Mouse (Mus musculus) liver, embryonic 16.5 days (tissue): Measurements from ENCODE around the gene Nxph4. TPM values are rescaled to one million over a fixed set of nuclear protein-coding genes. Genes with fewer than 3 reads are reported as not detected.

Experiments used
- ATAC-seq: fragments of 200-750 bp; cut with Nextera tagmentation; 2 replicates; pipeline ENCODE4 v1.8.0; 2017; ENCODE audit warnings: low read depth, mild to moderate bottlenecking, moderate number of reproducible peaks, moderate library complexity
- H3K27ac ChIP-seq: fragments of 300-500 bp; sonication (generic); 2 replicates; pipeline ENCODE4 v1.5.1; 2014; ENCODE audit warnings: mild to moderate bottlenecking, low read length
- H3K27me3 ChIP-seq: fragments of 300-500 bp; sonication (generic); 2 replicates; pipeline ENCODE4 v1.6.1; 2014; ENCODE audit warnings: low read depth, low read length, mixed read lengths; ENCODE audit not compliant: control insufficient read depth, insufficient read depth
- H3K36me3 ChIP-seq: fragments of 300-500 bp; sonication (generic); 2 replicates; pipeline ENCODE4 v1.6.1; 2014; ENCODE audit warnings: mild to moderate bottlenecking; ENCODE audit not compliant: control insufficient read depth, insufficient read depth
- H3K4me1 ChIP-seq: fragments of 300-500 bp; sonication (generic); 2 replicates; pipeline ENCODE4 v1.6.1; 2014; ENCODE audit warnings: low read depth, low read length, mixed read lengths; ENCODE audit not compliant: control insufficient read depth
- H3K4me2 ChIP-seq: fragments of 300-500 bp; sonication (generic); 2 replicates; pipeline ENCODE4 v1.6.1; 2014; ENCODE audit warnings: low read depth, low read length, mixed read lengths
- H3K4me3 ChIP-seq: fragments of 300-500 bp; sonication (generic); 2 replicates; pipeline ENCODE4 v1.5.1; 2014; ENCODE audit warnings: low read depth, mild to moderate bottlenecking, low read length
- H3K9ac ChIP-seq: fragments of 300-500 bp; sonication (generic); 2 replicates; pipeline ENCODE4 v1.6.1; 2014; ENCODE audit warnings: low read depth, low read length
- H3K9me3 ChIP-seq: fragments of 300-500 bp; sonication (generic); replicated peaks from 2 replicates; pipeline ENCODE4 v1.6.1; 2016; ENCODE audit warnings: low read length; ENCODE audit not compliant: control insufficient read depth
- WGBS: fragments of 180-500 bp; shearing (Covaris S2); extraction: QIAGEN DNeasy Blood & Tissue Kit; methylation state at CpG from one replicate; pipeline ENCODE4 v1.1.7; 2014; ENCODE audit not compliant: insufficient replicate concordance; 5-methylcytosine and 5-hydroxymethylcytosine counted together
- polyA plus RNA-seq: library from polyadenylated mRNA; unstranded; fragments of >200 nt; fragmentation: Nextera tagmentation; extraction: Ambion mirVana; gene quantifications from 2 replicates; pipeline ENCODE4 v1.2.1, GENCODE M21; 2015

Gene Nxph4
- polyA plus RNA-seq, 1 experiment from 2014 or later: 0.14 TPM

- Histone ChIP-seq H3K4me2 (peak overlapping the region; percentile 80), H3K9ac (peak overlapping the region; percentile 79), H3K36me3 (peaks cover 36% of the 10 kb centered on the region), H3K27ac (peak overlapping the region; percentile 90), H3K4me3 (peak overlapping the region; percentile 72), H3K9me3 (no peaks in the 10 kb centered on the region), H3K27me3 (peaks cover 34% of the 10 kb centered on the region), H3K4me1 (peaks cover 33% of the 10 kb centered on the region)
- 2% methylated on average over 12 of the region's 12 CpGs for WGBS
- ATAC-seq: peak; percentile 65
Observed at GRCm38 (mm10) chr10:127521611-127522080, 12.7 kb downstream of the Nxph4 start.

GRCm38 (mm10) chr10:127520714-127521357 lies 13.5 kb downstream of the Nxph4 start:
- H3K27me3 ChIP-seq: peaks cover 26% of the 10 kb centered on the region

GRCm38 (mm10) chr10:127519903-127520713 lies 14.3 kb downstream of the Nxph4 start:
- Histone ChIP-seq H3K27me3 (peaks cover 23% of the 10 kb centered on the region), H3K9ac (peak overlapping the region; percentile 79), H3K9me3 (no peaks in the 10 kb centered on the region), H3K4me1 (peaks cover 42% of the 10 kb centered on the region), H3K36me3 (peaks cover 36% of the 10 kb centered on the region), H3K27ac (peak overlapping the region; percentile 90), H3K4me3 (peak overlapping the region; percentile 72), H3K4me2 (peak overlapping the region; percentile 80)
- 85% methylated on average over 37 of the region's 37 CpGs for WGBS
- no peak for ATAC-seq

More at GRCm38 (mm10) chr10:127520714-127521357, 13.5 kb downstream of the Nxph4 start:
- H3K4me3 ChIP-seq: peak overlapping the region; percentile 72
- H3K27ac ChIP-seq: peak overlapping the region; percentile 90
- H3K4me2 ChIP-seq: peak overlapping the region; percentile 80
- H3K36me3 ChIP-seq: peaks cover 36% of the 10 kb centered on the region
- peak overlapping the region; percentile 79 for H3K9ac ChIP-seq
- H3K4me1 ChIP-seq: peaks cover 35% of the 10 kb centered on the region
- peak; percentile 17 for ATAC-seq
- no peaks in the 10 kb centered on the region for H3K9me3 ChIP-seq
- 68% methylated on average over 20 of the region's 20 CpGs for WGBS

- peaks cover 36% of the 10 kb centered on the region for H3K36me3 ChIP-seq
- H3K27ac ChIP-seq: no peak overlapping the region
- H3K4me2 ChIP-seq: no peak overlapping the region
- no peak overlapping the region for H3K4me3 ChIP-seq
- no peak overlapping the region for H3K9ac ChIP-seq
- 91% methylated on average over 26 of the region's 26 CpGs for WGBS
- no peaks in the 10 kb centered on the region for H3K9me3 ChIP-seq
- no peak for ATAC-seq
- peaks cover 19% of the 10 kb centered on the region for H3K27me3 ChIP-seq
- peaks cover 52% of the 10 kb centered on the region for H3K4me1 ChIP-seq
Observed at GRCm38 (mm10) chr10:127519041-127519701, 15.2 kb downstream of the Nxph4 start.

GRCm38 (mm10) chr10:127517941-127518340 lies 16.4 kb downstream of the Nxph4 start:
- Histone ChIP-seq H3K4me3 (no peak overlapping the region), H3K27ac (no peak overlapping the region), H3K9me3 (no peaks in the 10 kb centered on the region), H3K9ac (no peak overlapping the region), H3K36me3 (peaks cover 36% of the 10 kb centered on the region), H3K4me2 (no peak overlapping the region), H3K4me1 (peaks cover 64% of the 10 kb centered on the region), H3K27me3 (peaks cover 24% of the 10 kb centered on the region)
- no peak for ATAC-seq
- 86% methylated on average over 22 of the region's 22 CpGs for WGBS

- no peaks in the 10 kb centered on the region for H3K9me3 ChIP-seq
- 27% methylated on average over 30 of the region's 30 CpGs for WGBS
- peak overlapping the region; percentile 54 for H3K4me2 ChIP-seq
- peak overlapping the region; percentile 47 for H3K4me3 ChIP-seq
- H3K27ac ChIP-seq: peak overlapping the region; percentile 90
- peaks cover 32% of the 10 kb centered on the region for H3K27me3 ChIP-seq
- peak; percentile 76 for ATAC-seq
- H3K4me1 ChIP-seq: peaks cover 67% of the 10 kb centered on the region
- H3K36me3 ChIP-seq: peaks cover 36% of the 10 kb centered on the region
- H3K9ac ChIP-seq: peak overlapping the region; percentile 58
Observed at GRCm38 (mm10) chr10:127516576-127517260, 17.6 kb downstream of the Nxph4 start.

- H3K27ac ChIP-seq: peak overlapping the region; percentile 90
- H3K36me3 ChIP-seq: peaks cover 36% of the 10 kb centered on the region
- H3K4me2 ChIP-seq: peak overlapping the region; percentile 54
- no peaks in the 10 kb centered on the region for H3K9me3 ChIP-seq
- H3K9ac ChIP-seq: peak overlapping the region; percentile 56
- peaks cover 39% of the 10 kb centered on the region for H3K27me3 ChIP-seq
- WGBS: 30% methylated on average over 8 of the region's 8 CpGs
- ATAC-seq: peak; percentile 2; the same call in 1 of the 2 replicates
- peak overlapping the region; percentile 47 for H3K4me3 ChIP-seq
- peaks cover 67% of the 10 kb centered on the region for H3K4me1 ChIP-seq
Observed at GRCm38 (mm10) chr10:127515983-127516459, 18.3 kb downstream of the Nxph4 start.

- H3K27ac ChIP-seq: peak overlapping the region; percentile 90
Observed at GRCm38 (mm10) chr10:127515271-127515982, 18.9 kb downstream of the Nxph4 start.

More at GRCm38 (mm10) chr10:127515271-127515982, 18.9 kb downstream of the Nxph4 start:
- H3K4me3 ChIP-seq: peak overlapping the region; percentile 47
- 31% methylated on average over 9 of the region's 9 CpGs for WGBS
- no peaks in the 10 kb centered on the region for H3K9me3 ChIP-seq
- peaks cover 45% of the 10 kb centered on the region for H3K27me3 ChIP-seq
- peak overlapping the region; percentile 54 for H3K4me2 ChIP-seq
- peak overlapping the region; percentile 56 for H3K9ac ChIP-seq
- no peak for ATAC-seq
- H3K4me1 ChIP-seq: peaks cover 61% of the 10 kb centered on the region
- H3K36me3 ChIP-seq: peaks cover 33% of the 10 kb centered on the region
